Mouse (Mus musculus): ENCODE measurements around the gene Tdp1. TPM values are rescaled to one million over a fixed set of nuclear protein-coding genes. Genes with fewer than 3 reads are reported as not detected.
A peak's percentile ranks its signal among the peaks of the same experiment; 100 is the strongest.

Gene Tdp1
- total and polyA plus RNA-seq, 2 experiments from 2014 or later, result 14.2 to 36.2 TPM

DNA sequence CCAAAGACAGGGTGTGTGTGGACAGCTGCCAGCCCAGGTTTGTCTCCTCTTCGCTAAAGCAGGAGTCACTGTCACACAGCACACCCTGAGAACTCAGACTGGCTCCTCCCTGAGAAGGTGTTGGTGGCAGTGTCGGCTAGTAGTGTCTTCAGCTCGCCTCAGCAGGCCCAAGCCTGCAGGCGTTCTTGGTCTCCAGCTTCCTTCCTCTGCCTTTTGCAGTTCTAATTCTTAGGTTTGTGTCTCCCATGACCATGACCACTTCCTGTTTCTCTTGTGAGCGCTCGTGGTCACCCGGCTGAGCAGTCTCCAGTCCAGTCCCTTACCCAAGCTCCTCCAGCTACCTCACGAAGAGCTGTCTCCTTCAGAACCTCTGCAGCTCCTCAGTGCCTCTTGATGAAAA lies 58.1 kb downstream of the Tdp1 start:
- DNase-seq (ENCODE audit: low spot score) (no peak), ATAC-seq (no peak)
- Histone ChIP-seq H3K27ac (no peak overlapping the region), H3K27me3 (ENCODE audit: insufficient read depth, low read length) (no peaks in the 10 kb centered on the region), H3K4me2 (ENCODE audit: low read depth, low read length) (no peak overlapping the region), H3K9me3 (ENCODE audit: low read length) (no peaks in the 10 kb centered on the region), H3K36me3 (ENCODE audit: insufficient read depth, low read length) (no peaks in the 10 kb centered on the region), H3K9ac (replicated peaks; ENCODE audit: low read length) (no peak overlapping the region), H3K4me3 (ENCODE audit: low read length) (no peak overlapping the region), H3K4me1 (ENCODE audit: insufficient read depth, low read length) (no peaks in the 10 kb centered on the region)
- no peak for TF ChIP-seq CTCF (IDR thresholded peaks at IDR 0.05; ENCODE audit: low read depth)
- 86% methylated on average over 8 of the region's 8 CpGs for whole genome bisulfite sequencing

DNA sequence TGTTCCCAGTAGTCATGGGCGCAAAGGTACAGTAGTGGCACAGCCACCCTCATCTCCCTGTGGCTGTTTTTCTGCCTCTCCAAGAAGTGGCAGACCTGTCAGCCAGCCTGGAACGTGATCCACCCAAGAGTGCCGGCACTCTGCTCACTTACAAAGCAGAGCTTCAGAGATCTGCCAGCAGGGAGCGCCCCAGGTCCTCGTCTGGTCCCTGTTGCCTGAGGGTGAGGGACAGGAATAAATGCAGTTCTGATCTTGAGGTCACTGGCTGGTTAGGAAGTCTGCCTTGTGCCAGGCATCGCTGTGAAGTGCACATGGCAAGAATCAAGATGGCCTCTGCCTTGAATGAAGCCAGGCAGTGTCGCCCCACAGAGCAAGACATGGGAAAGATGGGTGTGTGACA lies 68.6 kb downstream of the Tdp1 start:
- 57% methylated on average over 7 of the region's 7 CpGs for WGBS

DNA sequence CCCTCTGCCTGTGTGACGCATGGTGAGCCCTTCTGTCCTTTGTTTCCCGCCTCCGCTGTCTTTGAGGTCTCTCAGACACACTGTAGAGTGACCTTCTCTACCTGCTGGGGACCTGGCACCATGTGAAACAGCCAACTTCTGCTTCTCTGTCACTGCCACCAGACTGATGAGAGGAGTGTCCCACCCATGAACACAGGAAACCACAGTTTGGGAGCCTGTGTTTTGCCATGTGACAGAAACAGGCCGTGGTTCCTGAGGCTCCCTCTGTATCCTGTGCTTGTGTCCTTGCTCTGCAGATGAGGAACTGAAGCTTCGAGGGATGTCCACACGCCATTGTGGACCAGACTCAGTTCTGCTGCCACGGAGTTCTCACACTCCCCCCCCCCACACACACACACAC lies 72.1 kb downstream of the Tdp1 start:
- ATAC-seq (no peak), DNase-seq (ENCODE audit: low spot score) (no peak)
- Histone ChIP-seq H3K4me1 (ENCODE audit: insufficient read depth, low read length) (peaks cover 9% of the 10 kb centered on the region), H3K27ac (no peak overlapping the region), H3K4me3 (ENCODE audit: low read length) (no peak overlapping the region), H3K4me2 (ENCODE audit: low read depth, low read length) (no peak overlapping the region), H3K27me3 (ENCODE audit: insufficient read depth, low read length) (no peaks in the 10 kb centered on the region), H3K9me3 (ENCODE audit: low read length) (no peaks in the 10 kb centered on the region), H3K9ac (replicated peaks; ENCODE audit: low read length) (no peak overlapping the region), H3K36me3 (ENCODE audit: insufficient read depth, low read length) (no peaks in the 10 kb centered on the region; the same call in 1 of the 2 replicates)
- WGBS, result 79% methylated on average over 7 of the region's 7 CpGs
- TF ChIP-seq CTCF (IDR thresholded peaks at IDR 0.05; ENCODE audit: low read depth), result no peak

More for the DNA sequence above, 68.6 kb downstream of the Tdp1 start:
- Histone ChIP-seq H3K27me3 (ENCODE audit: insufficient read depth, low read length) (no peaks in the 10 kb centered on the region), H3K9me3 (ENCODE audit: low read length) (no peaks in the 10 kb centered on the region), H3K9ac (replicated peaks; ENCODE audit: low read length) (no peak overlapping the region), H3K27ac (no peak overlapping the region), H3K4me3 (ENCODE audit: low read length) (no peak overlapping the region), H3K4me1 (ENCODE audit: insufficient read depth, low read length) (no peaks in the 10 kb centered on the region; the same call in 1 of the 2 replicates), H3K36me3 (ENCODE audit: insufficient read depth, low read length) (peaks cover 4% of the 10 kb centered on the region; the same call in 1 of the 2 replicates), H3K4me2 (ENCODE audit: low read depth, low read length) (no peak overlapping the region)
- TF ChIP-seq CTCF (IDR thresholded peaks at IDR 0.05; ENCODE audit: low read depth), result peak; percentile 76
- peak; percentile 63; the same call in 1 of the 2 replicates for ATAC-seq
- DNase-seq (ENCODE audit: low spot score), result peak; percentile 75

DNA sequence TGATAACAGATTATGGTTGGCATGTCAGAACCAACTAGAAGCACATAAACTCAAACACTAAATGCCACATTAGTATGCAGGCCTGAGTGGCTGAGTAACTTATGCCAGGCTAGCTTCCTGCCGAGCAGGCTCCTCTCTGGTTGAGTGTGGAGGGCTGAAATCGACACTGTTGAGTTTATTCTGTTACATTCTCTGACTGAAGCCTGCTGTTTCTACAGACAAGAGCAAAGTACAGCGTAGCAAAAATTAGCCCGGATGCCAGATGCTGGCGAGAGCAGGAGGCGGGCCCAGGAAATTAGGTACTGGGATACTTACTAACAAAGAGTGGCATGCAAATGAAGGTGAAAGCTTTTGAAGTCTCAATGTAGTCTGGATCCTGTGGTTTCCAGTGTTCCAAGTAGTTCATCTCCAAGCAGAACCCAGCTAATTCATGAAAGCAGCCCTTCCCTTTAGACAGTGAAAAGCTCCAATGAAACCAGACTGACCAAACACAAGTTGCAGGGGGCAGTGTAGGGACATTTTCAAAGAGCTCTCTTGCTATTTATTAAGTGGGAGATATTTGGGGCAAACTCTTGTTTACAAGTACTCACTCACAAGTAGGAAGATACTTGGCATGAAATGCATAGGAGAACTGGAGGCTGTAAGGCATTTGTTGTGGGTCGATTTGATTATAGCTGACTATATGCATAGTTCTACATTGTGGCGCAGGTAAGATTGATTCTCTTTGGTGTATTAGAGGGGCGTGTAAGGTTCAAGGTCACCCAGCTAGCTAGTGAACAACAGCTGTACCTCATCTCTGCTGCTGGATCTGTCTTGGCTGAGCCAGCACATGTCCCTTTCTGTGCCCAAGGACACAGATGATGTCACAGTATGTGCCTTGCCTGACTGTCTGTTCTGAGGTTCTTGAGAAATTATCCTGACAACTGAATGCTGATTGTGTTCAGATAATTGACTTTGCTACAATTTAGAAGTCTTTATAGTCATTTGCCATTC lies 74.0 kb downstream of the Tdp1 start:
- WGBS, result 44% methylated on average over 9 of the region's 9 CpGs
- ATAC-seq (peak; percentile 43), DNase-seq (ENCODE audit: low spot score) (peak; percentile 35)
- no peak for TF ChIP-seq CTCF (IDR thresholded peaks at IDR 0.05; ENCODE audit: low read depth)
- Histone ChIP-seq H3K4me1 (ENCODE audit: insufficient read depth, low read length) (peaks cover 9% of the 10 kb centered on the region), H3K4me3 (ENCODE audit: low read length) (no peak overlapping the region), H3K36me3 (ENCODE audit: insufficient read depth, low read length) (no peaks in the 10 kb centered on the region), H3K9me3 (ENCODE audit: low read length) (no peaks in the 10 kb centered on the region), H3K9ac (replicated peaks; ENCODE audit: low read length) (no peak overlapping the region), H3K27me3 (ENCODE audit: insufficient read depth, low read length) (0 out of 2 replicates have a peak, but pooled peaks cover 4% of the 10 kb centered on the region), H3K4me2 (ENCODE audit: low read depth, low read length) (no peak overlapping the region), H3K27ac (peak overlapping the region; percentile 34; the same call in 1 of the 2 replicates)

DNA sequence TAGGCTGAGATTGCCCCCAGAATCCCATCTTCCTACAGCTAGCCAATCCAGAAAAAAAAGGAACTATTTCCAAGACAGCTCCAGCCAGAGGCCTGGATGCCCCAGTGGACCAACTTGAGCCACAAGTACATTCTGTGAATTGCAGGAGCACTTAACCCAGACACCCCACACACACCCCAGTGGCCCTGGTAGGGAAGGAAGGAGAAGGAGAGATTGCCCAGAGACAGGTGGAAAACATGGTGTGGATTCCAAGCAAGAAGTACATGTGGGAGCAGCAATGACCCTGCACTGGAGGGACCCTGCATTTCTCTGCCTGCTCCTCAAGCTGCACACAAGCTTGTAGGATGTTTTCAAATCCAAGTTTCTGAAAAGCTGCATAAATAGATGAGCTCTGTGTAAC lies 75.0 kb downstream of the Tdp1 start:
- Histone ChIP-seq H3K27me3 (ENCODE audit: insufficient read depth, low read length) (peaks cover 6% of the 10 kb centered on the region; the same call in 1 of the 2 replicates), H3K36me3 (ENCODE audit: insufficient read depth, low read length) (no peaks in the 10 kb centered on the region), H3K27ac (no peak overlapping the region), H3K4me1 (ENCODE audit: insufficient read depth, low read length) (peaks cover 9% of the 10 kb centered on the region), H3K9me3 (ENCODE audit: low read length) (no peaks in the 10 kb centered on the region), H3K4me2 (ENCODE audit: low read depth, low read length) (no peak overlapping the region), H3K4me3 (ENCODE audit: low read length) (no peak overlapping the region), H3K9ac (replicated peaks; ENCODE audit: low read length) (no peak overlapping the region)
- no peak for TF ChIP-seq CTCF (IDR thresholded peaks at IDR 0.05; ENCODE audit: low read depth)
- no peak for ATAC-seq
- DNase-seq (ENCODE audit: low spot score), result no peak

DNA sequence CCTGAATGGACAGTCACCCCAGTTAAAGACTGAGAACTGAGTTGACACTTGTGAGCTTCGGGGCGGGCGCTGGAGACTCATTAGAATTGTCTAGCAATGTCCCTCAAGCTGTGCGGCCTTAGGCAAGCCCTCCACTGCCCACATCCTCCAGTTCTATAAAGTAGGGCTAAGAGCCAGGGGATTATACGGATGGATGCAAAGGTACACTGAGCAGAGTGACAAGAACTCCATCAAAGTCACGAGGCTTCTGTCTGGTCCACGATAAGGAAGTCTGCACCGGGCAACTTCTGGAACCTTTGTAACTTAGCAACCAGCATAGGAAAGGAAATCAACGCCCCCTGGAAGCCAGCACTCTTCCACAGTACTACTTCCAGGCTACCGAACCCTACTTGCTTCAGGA lies 75.6 kb downstream of the Tdp1 start:
- 20% methylated on average over 10 of the region's 10 CpGs for WGBS
- peaks cover 11% of the 10 kb centered on the region; the same call in 1 of the 2 replicates for H3K27me3 ChIP-seq (ENCODE audit: insufficient read depth, low read length)
- ATAC-seq (peak; percentile 60), DNase-seq (ENCODE audit: low spot score) (peak; percentile 37)
- peaks cover 9% of the 10 kb centered on the region for H3K4me1 ChIP-seq (ENCODE audit: insufficient read depth, low read length)
- no peaks in the 10 kb centered on the region for H3K36me3 ChIP-seq (ENCODE audit: insufficient read depth, low read length)
- no peak overlapping the region for H3K27ac ChIP-seq
- TF ChIP-seq CTCF (IDR thresholded peaks at IDR 0.05; ENCODE audit: low read depth), result no peak
- no peak overlapping the region for H3K4me2 ChIP-seq (ENCODE audit: low read depth, low read length)
- H3K9ac ChIP-seq (replicated peaks; ENCODE audit: low read length), result no peak overlapping the region
- H3K9me3 ChIP-seq (ENCODE audit: low read length), result no peaks in the 10 kb centered on the region
- H3K4me3 ChIP-seq (ENCODE audit: low read length), result no peak overlapping the region

DNA sequence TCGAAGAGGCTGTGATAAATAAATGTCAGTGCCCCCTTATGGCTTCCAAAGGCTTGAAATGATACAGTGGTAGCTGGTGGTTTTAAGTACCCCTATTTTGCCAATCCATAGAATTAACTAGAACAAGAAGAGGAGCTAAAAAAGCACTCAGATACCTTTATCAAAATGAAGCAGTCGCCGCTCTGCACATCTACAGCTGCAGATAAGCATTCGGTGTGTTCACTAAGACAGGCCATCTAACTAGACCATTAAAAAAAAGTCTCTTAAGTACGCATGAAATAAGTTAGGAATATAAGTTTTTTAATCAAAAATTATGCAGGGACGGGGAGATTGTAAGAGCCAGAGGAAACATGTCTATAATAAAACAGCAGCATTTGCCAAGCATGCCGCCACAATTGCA lies 76.4 kb downstream of the Tdp1 start:
- Histone ChIP-seq H3K4me2 (ENCODE audit: low read depth, low read length) (no peak overlapping the region), H3K9ac (replicated peaks; ENCODE audit: low read length) (no peak overlapping the region), H3K4me1 (ENCODE audit: insufficient read depth, low read length) (peaks cover 9% of the 10 kb centered on the region), H3K27me3 (ENCODE audit: insufficient read depth, low read length) (peaks cover 11% of the 10 kb centered on the region; the same call in 1 of the 2 replicates), H3K9me3 (ENCODE audit: low read length) (no peaks in the 10 kb centered on the region), H3K27ac (no peak overlapping the region), H3K36me3 (ENCODE audit: insufficient read depth, low read length) (no peaks in the 10 kb centered on the region), H3K4me3 (ENCODE audit: low read length) (no peak overlapping the region)
- DNase-seq (ENCODE audit: low spot score), result no peak
- no peak for ATAC-seq
- no peak for TF ChIP-seq CTCF (IDR thresholded peaks at IDR 0.05; ENCODE audit: low read depth)
- 91% methylated on average over 7 of the region's 7 CpGs for WGBS

Measured in hindbrain, postnatal 0 days (tissue).